Mouse (Mus musculus) ES-Bruce4 (cell line): ENCODE measurements around the gene Nfib.

Source experiments
- CTCF ChIP-seq: IDR thresholded peaks from one replicate; pipeline ENCODE4 v1.8.1; 2011; ENCODE audit warnings: low read depth, low read length
- POLR2A ChIP-seq: IDR thresholded peaks from one replicate; pipeline ENCODE4 v1.8.1; 2011; ENCODE audit warnings: low read length; ENCODE audit not compliant: insufficient read depth

DNA sequence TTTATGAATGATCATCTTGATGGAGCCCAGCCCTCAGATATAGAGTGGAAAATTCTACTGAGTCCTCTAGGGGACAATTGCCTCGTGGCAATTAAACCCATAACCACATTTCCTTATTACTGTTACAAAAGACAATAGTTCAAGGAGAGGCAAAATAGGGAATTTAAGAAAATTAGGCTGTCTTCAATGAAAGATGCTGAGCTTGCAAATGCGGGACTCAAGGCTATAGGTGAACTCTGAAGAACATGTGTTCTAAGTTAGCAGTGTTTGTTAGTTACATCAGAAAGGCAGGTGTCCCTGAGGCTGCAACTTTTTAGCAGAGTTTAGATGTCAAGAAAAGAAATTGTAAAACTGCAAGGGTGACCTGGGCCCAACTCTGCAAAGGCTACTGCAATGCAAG is 307.3 kb downstream of the Nfib start:
- TF ChIP-seq CTCF (no peak), POLR2A (no peak)
